Mouse (Mus musculus): ENCODE results near the gene Zcchc7. TPM values are rescaled to one million over a fixed set of nuclear protein-coding genes. Genes with fewer than 3 reads are reported as not detected.

The Zcchc7 gene
- 35.1 and 51.0 TPM in 2 replicates for total RNA-seq (2023)

DNA sequence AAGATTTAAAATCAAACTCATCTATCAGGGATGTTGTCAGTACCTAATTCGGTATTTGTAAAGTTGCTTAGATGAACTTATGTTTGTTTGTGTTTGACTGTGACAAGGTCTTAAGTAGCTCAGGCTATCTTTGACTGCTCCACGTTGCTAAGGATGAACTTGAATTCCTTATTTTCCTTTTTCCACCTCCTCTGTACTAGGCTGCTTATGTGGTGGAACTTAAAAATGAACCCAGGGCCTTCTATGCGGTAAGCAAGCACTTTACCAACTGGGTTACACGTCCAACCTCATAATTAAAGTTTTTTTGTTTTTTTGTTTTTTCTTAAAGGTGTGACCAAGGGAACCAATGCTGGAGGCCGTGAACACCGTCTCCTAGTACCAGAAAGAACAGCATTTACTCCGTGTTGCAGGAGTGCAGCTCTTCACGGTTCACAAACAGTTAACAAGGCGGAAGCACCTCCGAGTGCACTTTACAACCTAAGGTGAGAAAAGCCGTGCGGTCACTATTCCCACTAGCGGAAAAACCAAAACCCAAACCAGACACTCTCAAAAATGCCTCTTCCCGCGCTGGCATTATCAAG, at the start of gene Zcchc7:
Gene Zcchc7, plus strand, starts transcription at position 325 of the 581 bp plus-strand sequence.

GRCm38 (mm10) chr4:44709740-44710700, 45.7 kb upstream of the Zcchc7 start, which contains the start of gene Pax5:
TSS of gene Pax5 (minus strand) at chr4:44710487.

DNA sequence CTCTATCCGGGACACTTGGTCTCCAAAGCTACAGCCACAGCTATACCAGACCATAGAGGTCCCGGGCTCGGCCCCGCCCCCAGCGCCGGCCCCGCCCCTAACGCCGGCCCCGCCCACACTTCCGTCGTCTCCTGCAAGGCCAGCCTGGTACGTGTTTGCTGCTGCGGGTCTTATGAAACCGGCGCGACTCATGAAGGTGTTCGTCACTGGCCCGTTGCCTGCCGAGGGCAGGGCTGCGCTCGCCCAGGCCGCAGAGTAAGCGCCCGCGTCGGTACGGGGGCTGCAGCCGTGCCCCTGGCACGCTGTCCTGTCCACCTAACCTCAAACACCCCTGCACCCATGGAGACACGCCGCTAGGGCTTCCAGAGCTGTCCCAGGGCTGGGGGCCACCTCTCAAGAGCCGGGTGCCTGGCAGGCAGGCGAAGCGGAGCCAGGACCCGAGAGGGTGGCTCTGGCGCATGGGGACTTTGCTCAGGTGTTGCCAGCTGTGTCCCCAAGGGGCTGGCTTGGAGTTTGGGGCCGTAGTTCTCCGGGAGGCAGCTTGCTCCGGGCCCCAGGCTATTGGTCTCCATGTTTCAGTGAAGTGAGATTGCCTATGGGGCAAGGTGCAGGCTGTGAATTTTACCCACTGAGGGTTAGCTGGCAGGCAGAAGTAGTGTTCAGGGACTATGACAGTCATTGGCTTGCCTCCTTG, 225.8 kb downstream of the Zcchc7 start, which contains the start of gene Grhpr:
Gene Grhpr, plus strand, starts transcription at position 116 of the 694 bp plus-strand sequence.

Other genes starting within 250 kb of the Zcchc7 start
- 4.5 and 8.4 TPM in 2 replicates for gene Pax5, start 45.4 kb upstream of the Zcchc7 start, total RNA-seq (2023)
- gene Grhpr, start 225.5 kb downstream of the Zcchc7 start, total RNA-seq (2023): 2.9 and 4.0 TPM in 2 replicates

Data from neutrophil, adult 65 days (primary cell).